Mouse (Mus musculus): ENCODE data around the gene Nucb1. TPM values are rescaled to one million over a fixed set of nuclear protein-coding genes. Genes with fewer than 3 reads are reported as not detected.

Gene Nucb1
- polyA plus RNA-seq, 1 experiment: 171 TPM

- H3K4me3 ChIP-seq (ENCODE audit: extremely low read depth, insufficient read depth, insufficient read length): no peak overlapping the region
- H3K27me3 ChIP-seq (ENCODE audit: control insufficient read depth, insufficient read depth, low read length): no peaks in the 10 kb centered on the region
- WGBS: 89% methylated on average over 1 of the region's 1 CpGs
- H3K27ac ChIP-seq (ENCODE audit: insufficient read depth, low read length): no peak overlapping the region
- TF ChIP-seq CTCF (IDR thresholded peaks at IDR 0.05; ENCODE audit: extremely low read depth, insufficient read depth, insufficient read length, insufficient replicate concordance) (no peak), POLR2A (IDR thresholded peaks at IDR 0.05; ENCODE audit: low read depth, low read length) (no peak)
- no peaks in the 10 kb centered on the region for H3K36me3 ChIP-seq (ENCODE audit: control insufficient read depth, insufficient read depth, low read length)
- DNase-seq (ENCODE audit: low read depth in 1 of 2, low spot score in 2 of 2): no peak
- no peaks in the 10 kb centered on the region for H3K4me1 ChIP-seq (ENCODE audit: control insufficient read depth, insufficient read depth, insufficient read length)
These were observed 60.2 kb downstream of the Nucb1 start for GRCm38 (mm10) chr7:45449974-45450373.

DNA sequence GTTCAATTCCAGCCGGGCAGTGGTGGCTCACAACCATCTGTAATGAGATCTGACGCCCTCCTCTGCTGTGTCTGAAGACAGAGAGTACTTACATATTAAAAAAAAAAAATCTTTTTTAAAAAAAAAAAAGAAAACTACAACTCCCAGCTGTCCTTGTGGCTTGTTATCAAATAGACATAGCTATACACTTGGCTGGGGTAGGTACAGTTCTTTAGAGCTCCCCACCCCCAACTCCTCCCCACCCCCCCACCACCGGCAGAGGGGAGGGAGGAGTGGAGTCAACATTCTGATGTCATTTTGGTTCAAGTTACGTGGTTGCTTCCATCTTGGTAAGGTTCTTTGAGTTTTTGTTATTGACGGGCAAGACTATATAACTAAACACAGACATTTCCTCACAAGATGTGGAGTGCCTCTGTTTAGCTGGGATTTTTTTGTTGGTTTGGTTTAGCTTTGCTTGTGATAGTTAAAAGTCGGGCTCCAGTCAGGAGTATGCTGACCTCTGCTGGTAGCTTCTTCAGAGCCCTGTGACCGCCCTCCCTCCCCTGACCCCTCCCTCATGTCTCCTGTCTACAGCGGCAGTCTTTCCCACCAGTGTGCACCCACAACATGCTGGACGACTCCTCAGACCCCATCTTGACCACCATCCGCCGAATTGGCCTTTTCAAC is 62.7 kb downstream of the Nucb1 start:
- H3K27me3 ChIP-seq (ENCODE audit: control insufficient read depth, insufficient read depth, low read length): no peaks in the 10 kb centered on the region
- no peak overlapping the region for H3K4me3 ChIP-seq (ENCODE audit: extremely low read depth, insufficient read depth, insufficient read length)
- H3K36me3 ChIP-seq (ENCODE audit: control insufficient read depth, insufficient read depth, low read length): 0 out of 2 replicates have a peak, but pooled peaks cover 1% of the 10 kb centered on the region
- TF ChIP-seq CTCF (IDR thresholded peaks at IDR 0.05; ENCODE audit: extremely low read depth, insufficient read depth, insufficient read length, insufficient replicate concordance) (peak; percentile 24; the same call in 1 of the 2 replicates), POLR2A (IDR thresholded peaks at IDR 0.05; ENCODE audit: low read depth, low read length) (no peak)
- no peaks in the 10 kb centered on the region for H3K4me1 ChIP-seq (ENCODE audit: control insufficient read depth, insufficient read depth, insufficient read length)
- DNase-seq (ENCODE audit: low read depth in 1 of 2, low spot score in 2 of 2): no peak
- WGBS: 52% methylated on average over 11 of the region's 11 CpGs
- H3K27ac ChIP-seq (ENCODE audit: insufficient read depth, low read length): no peak overlapping the region

GRCm38 (mm10) chr7:45446589-45446988 is 63.6 kb downstream of the Nucb1 start:
- Histone ChIP-seq H3K27me3 (ENCODE audit: control insufficient read depth, insufficient read depth, low read length) (no peaks in the 10 kb centered on the region), H3K4me3 (ENCODE audit: extremely low read depth, insufficient read depth, insufficient read length) (no peak overlapping the region), H3K27ac (ENCODE audit: insufficient read depth, low read length) (no peak overlapping the region), H3K36me3 (ENCODE audit: control insufficient read depth, insufficient read depth, low read length) (0 out of 2 replicates have a peak, but pooled peaks cover 1% of the 10 kb centered on the region), H3K4me1 (ENCODE audit: control insufficient read depth, insufficient read depth, insufficient read length) (no peaks in the 10 kb centered on the region)
- DNase-seq (ENCODE audit: low read depth in 1 of 2, low spot score in 2 of 2): no peak
- TF ChIP-seq POLR2A (IDR thresholded peaks at IDR 0.05; ENCODE audit: low read depth, low read length) (no peak), CTCF (IDR thresholded peaks at IDR 0.05; ENCODE audit: extremely low read depth, insufficient read depth, insufficient read length, insufficient replicate concordance) (no peak)

DNA sequence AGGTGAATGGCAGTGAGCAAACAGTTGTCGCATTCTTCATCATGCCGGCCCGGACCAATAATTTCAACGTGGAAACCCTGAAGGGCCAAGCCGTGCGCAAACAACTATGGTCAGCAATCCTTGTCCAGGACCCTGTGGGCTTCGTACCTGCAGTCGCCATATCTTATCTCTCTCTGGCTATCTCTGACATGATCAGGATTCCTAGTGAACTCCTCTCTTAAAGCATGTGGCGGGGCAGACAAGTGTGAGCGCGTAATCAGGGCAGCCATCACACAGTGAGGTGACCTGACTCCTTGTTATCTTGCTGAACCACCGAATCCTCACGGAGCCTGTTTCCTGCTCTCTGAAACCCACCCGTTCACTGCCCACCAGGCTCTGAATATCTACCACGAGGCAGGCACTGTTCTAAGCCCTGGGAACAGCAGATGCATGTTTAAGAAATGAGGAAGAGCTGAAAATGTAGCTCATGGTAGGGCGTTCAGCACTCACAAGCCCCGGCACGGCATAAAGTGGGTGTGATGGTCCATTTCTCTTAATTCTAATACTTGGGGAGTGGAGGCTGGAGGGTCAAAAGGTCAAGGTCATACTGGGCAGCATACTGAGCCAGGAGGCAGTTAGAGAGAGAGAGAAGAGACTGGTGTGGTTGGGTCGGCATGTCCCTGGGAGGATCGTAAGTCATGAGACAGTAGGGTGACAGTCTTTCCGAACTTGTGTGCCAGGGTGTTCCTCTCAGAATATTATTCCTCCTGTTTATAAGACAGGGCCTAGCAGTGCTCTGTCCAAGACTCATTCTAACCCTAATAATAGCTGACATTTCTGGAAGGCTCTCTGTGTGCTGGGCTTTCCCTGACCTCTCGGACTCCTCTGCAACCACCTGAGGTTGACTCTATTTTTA is 66.4 kb downstream of the Nucb1 start:
- H3K4me3 ChIP-seq (ENCODE audit: extremely low read depth, insufficient read depth, insufficient read length): no peak overlapping the region
- TF ChIP-seq CTCF (IDR thresholded peaks at IDR 0.05; ENCODE audit: extremely low read depth, insufficient read depth, insufficient read length, insufficient replicate concordance): no peak
- TF ChIP-seq POLR2A (IDR thresholded peaks at IDR 0.05; ENCODE audit: low read depth, low read length): no peak
- 0 out of 2 replicates have a peak, but pooled peaks cover 3% of the 10 kb centered on the region for H3K36me3 ChIP-seq (ENCODE audit: control insufficient read depth, insufficient read depth, low read length)
- H3K4me1 ChIP-seq (ENCODE audit: control insufficient read depth, insufficient read depth, insufficient read length): no peaks in the 10 kb centered on the region
- H3K27ac ChIP-seq (ENCODE audit: insufficient read depth, low read length): no peak overlapping the region
- DNase-seq (ENCODE audit: low read depth in 1 of 2, low spot score in 2 of 2): no peak
- H3K27me3 ChIP-seq (ENCODE audit: control insufficient read depth, insufficient read depth, low read length): no peaks in the 10 kb centered on the region
- WGBS: 86% methylated on average over 22 of the region's 22 CpGs

Other genes with a start within 250 kb of the Nucb1 start
- 0.27 and 0.43 TPM in 2 replicates for gene Slc6a21, start 232.9 kb downstream of the Nucb1 start, polyA plus RNA-seq (2012; rRNA removed)
- gene Trpm4, start 176.6 kb downstream of the Nucb1 start, polyA plus RNA-seq (2012; rRNA removed): 7.9 and 10.0 TPM in 2 replicates
- 0.04 and 0.09 TPM in 2 replicates for gene Hrc, start 175.1 kb downstream of the Nucb1 start, polyA plus RNA-seq (2012; rRNA removed)
- gene Ppfia3, start 143.4 kb downstream of the Nucb1 start, polyA plus RNA-seq (2012; rRNA removed): 0.22 and 0.27 TPM in 2 replicates
- gene Lin7b, start 139.8 kb downstream of the Nucb1 start, polyA plus RNA-seq (2012; rRNA removed): 0.90 and 2.1 TPM in 2 replicates
- gene Snrnp70, start 114.7 kb downstream of the Nucb1 start, polyA plus RNA-seq (2012; rRNA removed): 273 and 277 TPM in 2 replicates
- 0.04 and 0.05 TPM in 2 replicates for gene Kcna7, start 104.8 kb downstream of the Nucb1 start, polyA plus RNA-seq (2012; rRNA removed)
- 0.12 and 0.33 TPM in 2 replicates for gene Ntf5, start 96.7 kb downstream of the Nucb1 start, polyA plus RNA-seq (2012; rRNA removed)
- gene Lhb, start 89.6 kb downstream of the Nucb1 start, polyA plus RNA-seq (2012; rRNA removed): not detected in 2 replicates
- 12.4 and 14.4 TPM in 2 replicates for gene Gys1, start 75.6 kb downstream of the Nucb1 start, polyA plus RNA-seq (2012; rRNA removed)
- 55.3 and 56.0 TPM in 2 replicates for gene Ruvbl2, start 72.3 kb downstream of the Nucb1 start, polyA plus RNA-seq (2012; rRNA removed)
- gene Ftl1, start 50.5 kb downstream of the Nucb1 start, polyA plus RNA-seq (2012; rRNA removed): 2,804 and 3,579 TPM in 2 replicates
- 129 and 163 TPM in 2 replicates for gene Bax, start 43.5 kb downstream of the Nucb1 start, polyA plus RNA-seq (2012; rRNA removed)
- 0.04 and 0.49 TPM in 2 replicates for gene Tulp2, start 28.5 kb downstream of the Nucb1 start, polyA plus RNA-seq (2012; rRNA removed)
- gene Gm45808, start 23.6 kb downstream of the Nucb1 start, polyA plus RNA-seq (2012; rRNA removed): 0.13 TPM in 1 of 2 replicates, not detected in the other
- gene Dhdh, start 21.6 kb downstream of the Nucb1 start, polyA plus RNA-seq (2012; rRNA removed): 1.5 and 1.6 TPM in 2 replicates
- 99.5 and 119 TPM in 2 replicates for gene Ppp1r15a, start 15.9 kb upstream of the Nucb1 start, polyA plus RNA-seq (2012; rRNA removed)
- 6.5 and 7.2 TPM in 2 replicates for gene Plekha4, start 15.9 kb upstream of the Nucb1 start, polyA plus RNA-seq (2012; rRNA removed)
- gene Hsd17b14, start 44.5 kb upstream of the Nucb1 start, polyA plus RNA-seq (2012; rRNA removed): 1.7 TPM in 2 replicates
- gene Bcat2, start 59.7 kb upstream of the Nucb1 start, polyA plus RNA-seq (2012; rRNA removed): 50.8 and 55.6 TPM in 2 replicates
- gene Fgf21, start 105.1 kb upstream of the Nucb1 start, polyA plus RNA-seq (2012; rRNA removed): 0.90 and 2.8 TPM in 2 replicates
- gene Fut1, start 106.9 kb upstream of the Nucb1 start, polyA plus RNA-seq (2012; rRNA removed): 0.71 and 1.1 TPM in 2 replicates
- gene Izumo1, start 111.4 kb upstream of the Nucb1 start, polyA plus RNA-seq (2012; rRNA removed): 0.46 and 0.63 TPM in 2 replicates
- 18.8 and 20.1 TPM in 2 replicates for gene Rasip1, start 117.1 kb upstream of the Nucb1 start, polyA plus RNA-seq (2012; rRNA removed)
- 2.5 and 2.7 TPM in 2 replicates for gene Mamstr, start 129.6 kb upstream of the Nucb1 start, polyA plus RNA-seq (2012; rRNA removed)
- 0.04 TPM in 1 of 2 replicates, not detected in the other for gene Fut2, start 156.0 kb upstream of the Nucb1 start, polyA plus RNA-seq (2012; rRNA removed)
- gene Ntn5, start 173.6 kb upstream of the Nucb1 start, polyA plus RNA-seq (2012; rRNA removed): 2.2 and 5.1 TPM in 2 replicates
- 0.68 and 1.5 TPM in 2 replicates for gene Sec1, start 184.0 kb upstream of the Nucb1 start, polyA plus RNA-seq (2012; rRNA removed)
- gene Car11, start 189.4 kb upstream of the Nucb1 start, polyA plus RNA-seq (2012; rRNA removed): 2.4 and 4.6 TPM in 2 replicates
- gene Dbp, start 194.7 kb upstream of the Nucb1 start, polyA plus RNA-seq (2012; rRNA removed): 20.0 and 30.1 TPM in 2 replicates
- 1,792 and 2,504 TPM in 2 replicates for gene Rpl18, start 205.1 kb upstream of the Nucb1 start, polyA plus RNA-seq (2012; rRNA removed)
- 41.0 and 56.3 TPM in 2 replicates for gene Sphk2, start 207.6 kb upstream of the Nucb1 start, polyA plus RNA-seq (2012; rRNA removed)
- gene Fam83e, start 210.8 kb upstream of the Nucb1 start, polyA plus RNA-seq (2012; rRNA removed): 0.09 and 0.26 TPM in 2 replicates
- not detected in 2 replicates for gene Spaca4, start 215.4 kb upstream of the Nucb1 start, polyA plus RNA-seq (2012; rRNA removed)

Measured in spleen, adult 2 months (tissue).